Mouse (Mus musculus) urinary bladder, postnatal 10 days (tissue): ENCODE data around the gene Mier3.

Experiments used
- DNase-seq: peaks from one replicate; pipeline ENCODE4 v3.0.0; 2022; ENCODE audit warnings: low spot score

Gene Mier3

DNA sequence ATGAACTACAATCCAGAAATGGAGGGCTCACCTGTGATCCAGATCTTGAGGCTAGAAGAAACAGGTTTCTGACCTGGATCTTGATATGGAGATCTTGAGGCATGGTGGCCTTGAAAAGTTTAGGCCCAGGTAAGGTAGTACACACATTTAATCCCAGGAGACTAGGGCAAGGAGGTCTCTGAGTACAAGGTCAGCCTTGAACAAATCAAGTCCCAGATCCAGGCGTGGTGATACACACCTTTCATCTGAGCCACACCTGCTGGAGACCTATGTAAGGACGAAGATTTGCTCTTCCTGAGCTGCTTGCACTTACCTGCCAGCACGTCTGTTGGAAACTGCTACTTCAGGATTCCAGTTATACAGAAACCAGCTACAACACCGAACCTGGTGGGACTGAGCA is at the start of gene Mier3:
TSS of gene Mier3 (plus strand) at position 301 of the 400 bp plus-strand sequence.
- no peak for DNase-seq

DNA sequence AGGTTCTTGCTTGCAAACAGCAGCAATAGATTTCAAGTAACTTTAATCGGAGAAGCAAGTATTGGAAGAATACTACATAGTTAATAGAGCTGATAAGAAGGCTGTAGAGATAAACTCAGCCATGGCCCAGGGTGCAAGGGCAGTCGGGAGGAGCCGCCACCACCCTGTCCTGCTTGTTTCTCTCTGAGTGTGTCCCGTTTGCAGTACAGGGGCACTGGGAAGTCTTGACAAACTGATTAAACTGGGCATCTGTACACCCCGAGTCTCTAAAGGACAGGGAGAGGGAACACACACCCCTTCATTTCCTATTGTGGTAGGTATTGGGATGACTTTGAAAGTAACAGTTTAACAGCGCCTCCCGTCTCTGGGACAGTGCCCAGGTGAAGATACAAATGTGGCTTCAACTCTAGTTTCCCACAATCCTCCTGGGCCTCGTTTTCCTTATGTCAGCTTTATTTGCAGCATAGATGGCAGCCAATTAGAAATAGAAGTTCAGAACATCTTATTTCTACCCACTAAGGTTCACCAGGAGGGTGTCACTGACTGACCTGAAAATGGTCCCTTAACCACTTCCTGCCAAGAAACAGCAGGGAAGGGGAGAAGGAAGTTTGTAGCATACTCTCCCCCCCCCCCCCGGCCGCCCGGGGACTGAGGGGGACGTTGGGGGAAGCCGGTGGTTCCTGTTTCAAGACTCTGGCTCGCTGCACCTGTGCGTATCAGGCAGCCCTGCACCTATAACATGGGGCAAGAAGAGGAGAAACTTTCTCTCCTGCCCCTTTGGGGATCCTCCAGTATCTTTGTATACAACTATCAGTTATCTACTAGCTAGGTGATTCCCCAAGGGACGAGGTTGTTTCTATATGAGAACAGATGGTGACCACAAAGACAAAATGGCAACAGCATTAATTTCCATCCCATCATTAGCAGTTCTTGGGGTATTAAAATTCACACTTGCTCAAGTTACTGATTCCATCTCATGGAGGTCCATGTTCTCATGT is 46.3 kb upstream of the Mier3 start:
- DNase-seq = no peak

DNA sequence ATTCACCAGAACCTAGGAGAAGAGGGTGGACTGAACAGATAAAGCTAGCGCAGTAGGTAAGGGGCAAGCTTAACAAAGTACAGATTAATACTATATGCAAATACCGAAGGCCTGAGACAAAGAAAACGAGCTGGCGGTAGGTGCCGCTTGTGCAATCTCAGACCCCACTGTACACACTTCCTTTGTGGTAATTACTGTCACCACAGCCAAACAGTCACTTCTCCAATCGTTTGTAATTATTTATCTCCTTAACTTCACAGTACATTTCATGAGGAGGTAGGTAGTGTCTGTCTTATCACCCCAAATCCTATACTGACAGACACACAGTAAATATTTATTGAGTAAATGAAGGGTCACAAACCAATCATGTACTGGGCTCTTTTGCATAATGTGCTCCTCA is 40.5 kb upstream of the Mier3 start:
- no peak for DNase-seq

DNA sequence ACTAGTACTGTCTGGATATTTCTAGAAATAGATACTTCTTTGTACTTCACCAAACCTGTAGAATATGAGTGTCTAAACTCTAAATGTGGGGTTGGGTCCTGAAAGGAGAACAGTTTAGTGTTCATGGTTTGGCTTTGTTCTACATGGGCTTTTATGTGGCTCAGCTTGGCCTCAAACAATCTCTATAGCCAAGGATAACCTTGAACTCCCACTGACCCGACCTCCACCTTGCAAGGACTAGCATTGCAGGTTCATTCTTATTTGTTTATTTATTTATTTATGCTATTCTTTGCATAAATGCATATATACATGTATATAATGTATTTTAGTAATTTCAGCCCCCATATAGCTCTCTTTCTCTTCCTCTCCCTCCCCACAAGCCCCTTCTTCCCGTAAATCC is 37.1 kb upstream of the Mier3 start:
- DNase-seq = no peak

DNA sequence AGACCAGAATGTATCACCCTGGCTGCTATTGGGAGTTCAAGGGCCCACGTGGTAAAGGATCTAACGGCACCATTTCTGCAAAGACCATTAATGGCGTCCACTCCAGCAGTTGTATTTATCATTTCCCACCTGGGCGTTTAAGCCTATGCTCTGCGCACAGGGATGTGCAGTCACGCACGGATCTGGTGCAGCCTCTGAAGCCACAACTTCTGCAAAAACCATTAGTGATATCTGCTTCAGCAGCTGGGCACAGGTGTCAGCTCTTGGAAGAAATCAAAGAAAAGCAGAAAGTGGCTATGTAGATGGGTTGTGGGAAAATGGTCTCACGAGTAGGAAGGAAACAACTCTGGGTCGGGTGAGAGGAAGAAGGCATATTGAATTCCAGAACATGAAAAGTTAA is 34.6 kb upstream of the Mier3 start:
- DNase-seq = no peak

DNA sequence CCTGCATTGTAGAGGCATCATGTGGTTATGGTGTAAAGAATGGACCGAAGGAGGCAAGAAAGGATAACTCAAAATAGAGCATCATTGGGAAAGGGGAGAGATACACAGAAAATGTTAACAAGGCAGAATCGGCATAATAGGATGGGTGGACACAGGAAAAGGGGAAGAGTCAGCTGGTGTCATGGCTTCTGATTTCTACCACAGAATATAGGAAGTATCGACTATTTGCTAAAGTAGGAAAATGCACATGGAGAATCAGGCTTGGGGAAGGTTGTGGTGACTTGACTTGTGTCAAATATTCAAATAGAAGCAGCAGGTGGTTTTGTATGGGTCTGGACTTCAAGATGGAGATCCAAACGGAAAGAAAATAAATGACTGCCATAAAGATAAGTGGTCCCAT is 33.5 kb upstream of the Mier3 start:
- DNase-seq = no peak

DNA sequence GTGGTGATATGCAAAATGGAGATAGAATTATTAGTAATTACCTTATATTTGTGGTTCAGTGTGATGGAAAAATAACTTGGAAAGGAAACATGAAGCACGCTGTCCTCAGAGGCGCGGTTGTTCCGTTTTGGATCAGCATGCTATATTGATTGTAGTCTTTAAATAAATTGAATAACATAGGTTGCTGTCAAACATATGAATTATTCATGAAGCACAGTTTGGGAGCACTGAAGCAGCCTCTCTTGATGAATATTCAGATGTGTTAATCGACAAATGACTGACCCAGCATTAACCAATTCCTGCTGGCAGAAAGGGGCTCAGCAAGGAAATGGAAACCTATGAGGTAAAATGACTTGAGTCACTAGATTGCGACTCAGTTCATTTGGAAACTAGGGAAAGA is 29.8 kb upstream of the Mier3 start:
- DNase-seq = no peak

DNA sequence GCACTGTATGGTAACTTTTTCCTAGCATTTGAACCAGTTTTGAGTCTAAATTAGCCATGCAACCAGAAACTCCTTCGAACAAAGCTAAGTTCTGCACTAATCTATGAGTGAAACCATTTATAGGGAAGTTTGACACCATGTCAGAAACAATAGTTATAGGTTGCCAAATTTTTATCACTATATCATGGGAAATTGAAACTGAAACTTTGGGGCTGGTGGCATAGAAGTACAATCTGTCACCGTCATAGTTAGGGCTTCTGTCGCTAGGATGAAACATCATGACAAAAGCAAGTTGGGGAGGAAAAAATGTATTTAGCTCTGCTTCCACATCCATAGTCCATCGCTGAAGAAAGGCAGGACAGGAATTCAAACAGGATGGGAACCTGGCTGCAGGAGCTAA is 25.5 kb upstream of the Mier3 start:
- DNase-seq = no peak

DNA sequence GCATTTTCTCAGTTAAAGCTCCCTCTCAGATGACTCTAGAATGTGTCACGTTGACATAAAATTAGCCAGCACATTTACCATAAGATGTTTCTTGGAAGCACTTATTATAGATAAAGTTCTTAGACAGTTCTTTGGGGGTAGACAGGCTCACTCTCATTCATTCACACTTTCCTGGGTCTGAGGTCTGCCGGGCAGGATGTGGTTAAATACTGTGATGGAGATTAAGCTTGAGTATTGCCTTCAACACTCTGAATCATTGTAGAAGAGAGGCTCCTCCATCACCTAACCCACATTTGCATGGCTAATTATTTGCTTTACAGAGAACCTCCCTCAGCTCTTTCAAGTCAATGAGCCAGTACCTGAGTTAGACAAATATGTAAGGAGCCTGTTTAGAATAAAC is 24.9 kb upstream of the Mier3 start:
- DNase-seq = no peak

DNA sequence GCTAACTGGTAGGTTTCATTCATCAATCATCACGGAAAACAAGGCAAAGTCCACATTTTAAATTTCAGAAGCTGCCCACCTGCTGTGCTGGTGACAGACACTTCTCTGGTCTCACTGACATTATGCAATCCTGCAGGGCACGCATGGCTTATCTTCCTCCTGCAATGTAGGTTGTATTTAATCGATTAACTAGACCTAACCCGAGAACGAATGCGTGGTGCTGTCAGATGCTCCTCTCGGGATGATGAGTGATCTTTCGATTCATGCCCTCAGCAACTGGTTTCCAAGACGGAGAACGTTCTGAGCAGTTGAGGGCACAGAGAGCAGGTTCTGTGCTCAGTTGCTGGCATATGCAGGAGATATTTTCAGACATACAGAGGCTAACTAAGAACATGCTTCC is 24.5 kb upstream of the Mier3 start:
- DNase-seq = no peak

DNA sequence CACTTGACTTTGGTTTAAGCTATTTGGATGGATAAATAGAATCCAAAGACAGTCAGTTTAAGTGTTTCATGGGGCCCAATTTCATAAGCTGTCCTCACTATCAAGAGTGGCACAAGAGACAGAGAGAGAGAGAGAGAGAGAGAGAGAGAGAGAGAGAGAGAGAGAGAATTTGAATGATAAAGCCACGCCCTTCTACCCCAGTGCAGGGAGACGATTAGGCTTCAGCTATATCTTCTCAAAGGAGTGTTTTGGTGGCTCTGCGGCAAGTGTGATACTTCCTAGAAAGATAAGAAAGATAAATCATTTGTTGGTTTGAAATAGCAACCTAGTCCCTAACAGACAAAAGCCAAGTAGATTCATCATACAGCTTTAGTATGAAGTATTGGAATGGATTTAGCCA is 24.0 kb upstream of the Mier3 start:
- DNase-seq = no peak

DNA sequence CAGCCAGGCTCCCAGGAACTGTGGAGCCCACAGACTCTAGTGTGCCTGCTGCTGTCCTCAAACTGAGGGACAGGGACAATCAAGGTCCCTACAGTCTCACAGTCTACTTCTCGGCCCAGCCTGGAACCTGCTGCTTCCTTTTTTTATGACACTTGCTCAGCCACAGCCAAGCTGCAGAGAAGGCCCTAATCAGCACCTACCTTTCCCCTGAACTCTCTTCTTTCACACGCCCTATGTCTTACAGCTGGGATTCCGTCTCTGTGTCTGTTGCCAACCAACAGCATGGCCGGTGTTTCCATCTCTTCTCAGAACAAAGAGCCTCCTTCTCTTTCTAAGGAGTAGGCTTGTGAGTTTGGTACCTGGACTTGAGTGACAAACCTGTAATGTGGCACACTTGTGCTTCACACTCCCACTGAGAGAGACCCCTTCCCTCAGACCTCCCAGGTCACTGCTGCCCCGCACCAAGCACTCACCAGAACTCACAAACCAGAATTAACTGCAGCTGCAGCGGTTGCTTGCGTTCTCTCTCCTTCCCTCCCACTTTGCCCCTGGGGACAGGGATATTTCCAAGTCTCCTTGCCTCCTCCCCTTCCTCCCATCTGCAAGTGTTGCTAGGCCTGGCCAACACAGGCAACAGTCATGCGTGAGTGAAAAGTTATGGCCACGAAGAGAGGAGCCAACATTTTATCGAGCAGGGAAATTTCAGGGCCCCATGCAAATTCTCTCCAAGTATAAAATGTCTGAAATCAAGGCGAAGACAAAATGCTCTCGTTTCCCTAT is 22.1 kb upstream of the Mier3 start:
- DNase-seq = no peak

DNA sequence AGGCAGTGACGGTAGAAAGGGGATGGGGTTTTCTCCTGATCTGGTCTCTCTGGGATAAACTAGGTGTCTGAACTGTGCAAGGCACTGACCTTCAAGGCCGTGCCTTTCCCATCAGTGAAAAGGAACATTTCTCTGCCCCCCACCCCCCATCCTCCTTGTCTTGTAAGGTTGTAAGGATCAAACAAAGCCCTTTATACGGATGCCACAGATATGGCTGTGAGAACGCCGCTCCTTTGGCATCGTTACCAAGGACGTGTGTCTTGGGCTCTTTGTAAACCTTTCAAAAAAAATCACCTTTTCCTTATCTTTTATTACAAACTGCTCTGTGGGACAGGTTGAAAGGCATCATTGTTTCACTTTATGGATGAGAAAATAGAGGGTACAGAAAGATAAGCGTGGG is 21.3 kb upstream of the Mier3 start:
- DNase-seq = no peak

DNA sequence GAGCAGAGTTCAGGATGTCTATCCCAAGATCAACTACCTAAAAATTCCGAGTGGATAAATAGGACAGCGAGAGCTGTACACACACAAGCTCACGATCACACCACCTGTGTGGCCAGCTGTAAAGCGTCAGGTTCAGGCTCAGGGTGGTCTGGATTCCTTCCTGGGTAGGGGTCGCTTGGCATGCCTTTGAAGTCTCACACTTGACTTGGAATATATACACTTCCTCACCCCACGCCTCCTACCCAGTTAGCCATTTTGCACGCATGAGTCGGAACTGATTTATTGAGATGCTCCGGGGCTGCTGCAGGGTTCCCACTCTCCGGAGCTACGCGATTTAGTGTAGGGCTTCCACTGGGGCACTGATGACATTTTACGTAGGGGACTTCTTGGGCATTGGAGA is 20.7 kb upstream of the Mier3 start:
- no peak for DNase-seq

DNA sequence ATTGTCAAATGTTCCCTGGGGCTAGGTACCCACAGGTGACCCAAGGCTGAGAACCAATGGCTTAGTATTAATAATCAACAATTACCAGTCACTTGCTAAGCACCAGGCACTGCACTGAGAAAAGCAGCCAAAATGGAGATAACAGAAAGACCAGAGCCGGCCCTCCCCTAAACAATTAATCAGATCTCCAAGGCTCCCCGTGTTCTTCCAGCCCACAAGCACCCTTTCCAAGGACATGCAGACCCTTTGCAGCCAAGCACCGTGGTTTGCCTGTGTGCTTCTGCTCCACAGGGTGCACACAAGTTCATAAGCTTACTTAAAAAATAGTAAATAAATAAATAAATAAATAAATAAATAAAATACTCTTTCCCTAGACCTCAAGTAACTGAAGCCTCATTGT is 20.2 kb upstream of the Mier3 start:
- no peak for DNase-seq

DNA sequence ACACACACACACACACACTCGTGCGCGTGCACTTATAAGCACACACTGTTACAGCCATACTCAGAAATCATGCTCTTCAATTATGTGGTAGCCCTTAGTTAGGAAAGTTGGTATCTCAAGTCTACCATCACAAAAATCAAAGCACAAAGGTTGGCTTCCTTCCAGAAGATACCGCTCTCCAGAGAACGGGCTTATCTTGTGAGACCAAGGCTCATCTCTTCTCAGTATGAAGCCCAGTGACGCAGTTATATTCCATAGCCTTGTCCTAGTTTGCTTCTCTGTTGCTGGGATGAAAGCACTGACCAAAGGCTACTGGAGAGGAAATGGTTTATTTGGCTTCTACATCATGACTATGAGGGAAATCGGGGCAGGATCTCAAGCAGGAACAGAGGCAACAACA is 12.8 kb upstream of the Mier3 start:
- DNase-seq = no peak

DNA sequence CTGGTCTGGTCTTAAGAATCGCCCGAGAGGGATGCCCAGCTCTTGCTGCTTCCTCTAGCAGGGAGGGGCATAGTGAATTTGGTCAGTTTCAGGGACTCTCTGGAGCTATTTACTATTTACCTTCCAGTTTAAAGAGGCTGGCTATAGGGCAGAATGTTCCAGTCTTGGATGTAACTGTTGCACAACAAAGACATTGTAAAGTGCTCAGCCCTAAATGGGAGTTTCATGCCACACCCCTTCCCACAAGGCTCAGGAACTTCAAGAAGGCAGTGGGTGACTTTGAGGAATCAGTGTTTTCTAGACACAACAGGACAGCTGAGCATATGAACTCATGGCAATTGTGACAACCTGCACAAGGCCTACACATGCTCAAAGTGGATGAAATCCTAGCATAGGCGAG is 3.9 kb upstream of the Mier3 start:
- DNase-seq = no peak

DNA sequence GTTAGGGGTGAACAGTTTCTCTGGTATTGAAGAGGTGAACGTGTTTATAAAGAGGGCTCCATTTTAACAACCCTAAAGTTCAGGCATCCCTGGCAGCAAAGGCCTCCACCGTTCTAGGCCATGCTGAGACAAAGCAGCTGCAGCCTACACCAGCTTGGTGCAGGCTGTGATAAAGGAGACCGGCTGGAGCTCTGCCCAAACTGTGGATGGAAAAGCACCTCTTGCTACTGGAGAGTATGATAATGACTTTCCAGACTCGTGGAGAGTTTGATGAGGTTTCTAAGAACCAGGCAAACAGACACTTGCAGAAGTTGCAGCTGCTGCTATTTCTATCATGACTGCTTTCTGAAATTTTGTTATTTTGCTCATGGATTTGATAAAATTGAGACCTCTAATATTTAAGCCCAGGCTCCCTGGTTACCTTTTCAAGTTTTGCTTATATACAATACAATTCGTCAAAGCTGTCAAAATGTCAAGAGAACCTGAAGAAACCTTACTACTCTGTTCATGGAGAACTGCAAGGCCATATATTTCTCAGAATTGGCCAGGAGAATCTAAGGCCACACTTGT is 3.4 kb downstream of the Mier3 start:
- no peak for DNase-seq

DNA sequence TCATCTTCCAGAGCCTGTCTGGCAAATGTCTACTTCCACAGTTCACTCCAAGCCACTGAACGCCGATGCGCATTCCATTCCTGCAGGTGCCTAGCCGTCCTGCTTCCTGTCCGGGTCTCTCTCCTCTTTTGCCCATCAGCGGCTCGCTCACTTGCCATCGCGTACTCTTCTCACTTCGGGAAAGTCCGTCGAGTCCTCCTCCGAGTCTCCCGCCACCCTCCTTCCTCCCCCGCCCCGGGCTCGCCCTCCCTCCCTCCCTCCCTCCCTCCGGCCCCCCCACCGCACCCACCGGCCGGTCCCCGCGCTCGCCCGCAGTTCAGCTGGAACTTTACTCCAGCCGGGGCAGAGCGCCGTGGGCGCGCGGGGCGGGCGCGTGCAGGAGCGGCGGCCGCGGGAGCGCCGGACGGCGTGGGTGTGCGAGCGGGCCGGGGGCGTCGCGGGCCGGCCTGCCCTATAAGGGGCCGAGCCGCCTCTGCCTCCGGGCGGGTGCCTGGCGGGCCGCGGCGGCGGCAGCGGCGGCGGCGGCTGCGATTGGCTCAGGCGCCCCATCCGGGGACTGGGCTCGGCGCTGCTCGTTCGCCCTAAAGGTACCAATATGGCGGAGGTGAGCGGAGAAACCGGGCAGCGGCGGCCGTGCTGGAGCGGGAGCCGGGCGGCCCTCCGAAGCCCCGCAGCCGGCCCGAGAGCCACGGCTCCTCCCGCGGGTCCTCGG is 5.1 kb downstream of the Mier3 start:
- peak; percentile 45 for DNase-seq

DNA sequence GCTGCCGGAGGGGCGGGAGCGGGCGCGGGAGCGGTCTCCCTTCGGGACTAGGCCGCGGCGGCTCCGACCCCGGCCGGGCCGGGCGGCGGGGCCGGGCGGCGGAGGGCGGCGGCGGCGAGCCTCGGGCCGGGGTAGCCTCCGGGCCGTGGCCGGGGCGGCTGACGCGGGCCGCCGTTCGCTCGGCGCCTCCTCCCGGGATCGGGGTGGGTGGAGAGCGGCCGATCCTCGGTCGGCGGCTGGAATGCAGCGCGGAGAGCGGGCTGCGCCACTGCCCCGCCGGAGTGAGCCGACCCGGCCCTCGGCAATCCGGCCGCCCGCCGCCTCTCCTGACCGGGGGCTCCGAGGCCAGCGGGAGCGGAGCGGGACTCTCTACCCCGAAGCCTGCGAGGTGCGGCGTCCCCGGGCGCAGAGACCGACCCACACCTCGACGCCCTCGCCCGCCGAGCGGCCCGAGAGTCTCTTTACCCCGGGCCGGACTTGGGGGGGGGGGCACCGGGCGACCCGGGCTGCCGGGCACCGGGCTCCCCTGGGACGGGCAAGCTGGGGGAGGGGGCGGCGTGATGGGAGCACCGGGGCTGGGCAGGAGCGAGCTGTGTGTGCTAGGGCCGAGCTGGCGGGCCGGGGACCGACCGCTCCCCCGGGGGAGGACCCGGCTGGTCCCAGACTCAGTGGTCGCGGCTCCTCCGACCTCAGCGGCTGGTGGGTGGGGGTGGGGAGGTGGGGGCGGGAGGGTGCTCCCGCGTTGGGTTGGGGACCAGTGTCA is 5.9 kb downstream of the Mier3 start:
- no peak for DNase-seq

DNA sequence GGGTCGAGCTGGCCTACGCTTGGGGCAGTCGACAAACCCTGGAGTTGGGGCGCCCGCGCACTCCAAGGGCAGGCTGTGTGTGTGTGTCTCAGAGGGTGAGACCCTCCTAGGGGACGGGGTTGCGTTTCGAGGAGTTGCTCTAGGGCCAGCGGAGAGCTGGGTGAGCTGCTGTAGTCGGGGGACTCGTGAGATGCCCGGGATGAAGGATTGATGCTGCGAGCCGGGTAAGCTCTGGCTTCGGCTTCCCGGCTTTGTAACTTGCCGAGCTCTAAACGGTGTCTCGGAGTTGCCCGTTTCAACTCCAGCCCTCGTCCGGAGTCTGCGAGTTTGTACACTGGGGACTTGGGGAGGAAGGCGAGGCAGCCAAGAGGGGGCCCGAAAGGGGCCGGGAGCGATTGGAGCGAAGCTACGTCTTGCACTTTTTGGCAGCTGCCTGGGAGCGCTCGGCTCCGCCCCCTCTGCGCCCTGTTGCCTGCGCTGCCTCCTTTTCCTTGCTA is 6.6 kb downstream of the Mier3 start:
- peak; percentile 26 for DNase-seq
